Mouse (Mus musculus) ES-E14 (cell line): ENCODE measurements around the gene Ccpg1os. TPM values are rescaled to one million over a fixed set of nuclear protein-coding genes. Genes with fewer than 3 reads are reported as not detected.
A peak's percentile ranks its signal among the peaks of the same experiment; 100 is the strongest.

ENCODE experiments used
- DNase-seq: peaks from one replicate; pipeline ENCODE4 v3.0.0-alpha.2; 2013; ENCODE audit warnings: low read depth, low spot score
- H3K27ac ChIP-seq: 2 replicates; pipeline ENCODE4 v1.5.1; 2012; ENCODE audit warnings: low read depth, mild to moderate bottlenecking, low read length, moderate library complexity, mixed read lengths; ENCODE audit not compliant: poor library complexity, insufficient read depth, severe bottlenecking
- H3K36me3 ChIP-seq: 2 replicates; pipeline ENCODE4 v1.6.1; 2012; ENCODE audit warnings: mild to moderate bottlenecking, low read length, moderate library complexity, mixed read lengths; ENCODE audit not compliant: control insufficient read depth, poor library complexity, insufficient read depth, severe bottlenecking
- H3K4me1 ChIP-seq, 2 experiments: fragments of 150-350 bp in 1 of 2; sonication (generic) in 1 of 2; 2 replicates each; pipeline ENCODE4 v1.6.1; 2012; ENCODE audit warnings: low read length in 2 of 2, mild to moderate bottlenecking in 1 of 2, mixed read lengths in 1 of 2; ENCODE audit not compliant: control insufficient read depth in 2 of 2, insufficient read depth in 2 of 2, poor library complexity in 1 of 2
- H3K4me3 ChIP-seq, 2 experiments: fragments of 150-350 bp in 1 of 2; sonication (generic) in 1 of 2; 2 replicates each; pipeline ENCODE4 v1.5.1; 2012; ENCODE audit warnings: low read length in 2 of 2, low read depth in 1 of 2, mild to moderate bottlenecking in 1 of 2, mixed read lengths in 1 of 2; ENCODE audit not compliant: insufficient read depth in 1 of 2, poor library complexity in 1 of 2, severe bottlenecking in 1 of 2
- H3K9ac ChIP-seq: 2 replicates; pipeline ENCODE4 v1.6.1; 2012; ENCODE audit warnings: low read depth, mild to moderate bottlenecking, low read length, mixed read lengths; ENCODE audit not compliant: poor library complexity, insufficient read depth, severe bottlenecking
- H3K9me3 ChIP-seq: fragments of 150-350 bp; sonication (generic); 2 replicates; pipeline ENCODE4 v1.6.1; 2012; ENCODE audit warnings: low read depth, mild to moderate bottlenecking, low read length; ENCODE audit not compliant: control insufficient read depth, insufficient read depth
- CHD2 ChIP-seq: IDR thresholded peaks from 2 replicates; pipeline ENCODE4 v1.6.1; 2014; ENCODE audit warnings: mild to moderate bottlenecking, low read depth, low read length, inconsistent platforms
- HCFC1 ChIP-seq: IDR thresholded peaks from 2 replicates; pipeline ENCODE4 v1.6.1; 2012; ENCODE audit warnings: low read length, inconsistent platforms, borderline replicate concordance; ENCODE audit not compliant: insufficient read depth
- MAFK ChIP-seq: IDR thresholded peaks from 2 replicates; pipeline ENCODE4 v1.6.1; 2014; ENCODE audit warnings: mild to moderate bottlenecking, low read depth, low read length, inconsistent platforms; ENCODE audit not compliant: insufficient read depth
- ZC3H11A ChIP-seq: IDR thresholded peaks from 2 replicates; pipeline ENCODE4 v1.6.1; 2012; ENCODE audit warnings: low read depth, mild to moderate bottlenecking, inconsistent platforms, low read length, borderline replicate concordance
- ZNF384 ChIP-seq: IDR thresholded peaks from 2 replicates; pipeline ENCODE4 v1.6.1; 2012; ENCODE audit warnings: low read depth, low read length, inconsistent platforms
- in situ Hi-C, 2 experiments: fragments of 600-800 bp; cut with MboI; formaldehyde crosslinking; loops; one replicate each; pipeline ENCODE4 v1.15.1; 2025; ENCODE audit warnings: low sequenced_read_pairs in 2 of 2, inconsistent platforms in 1 of 2; ENCODE audit not compliant: unreplicated experiment in 2 of 2
- total RNA-seq: library from RNA; depleted of rRNA; stranded (reverse); fragments of 300-350 nt; gene quantifications from 2 replicates; pipeline ENCODE4 v1.2.3, GENCODE M21; 2012

The Ccpg1os gene
- total RNA-seq, 1 experiment: 7.1 TPM

GRCm38 (mm10) chr9:73002177-73002576 is 17.0 kb upstream of the Ccpg1os start:
- TF ChIP-seq MAFK (no peak), ZC3H11A (no peak), HCFC1 (no peak), CHD2 (no peak), ZNF384 (no peak)

GRCm38 (mm10) chr9:73001314-73002011 is 16.3 kb upstream of the Ccpg1os start:
- DNase-seq: no peak
- no peak for TF ChIP-seq CHD2
- no peak for TF ChIP-seq ZC3H11A
- no peak for TF ChIP-seq ZNF384
- no peak for TF ChIP-seq HCFC1
- TF ChIP-seq MAFK: no peak
- peaks cover 6% of the 10 kb centered on the region; the same call in 1 of the 2 replicates for H3K36me3 ChIP-seq
- in situ Hi-C loops: no loop called here
- no peaks in the 10 kb centered on the region for H3K9me3 ChIP-seq
- H3K9ac ChIP-seq: no peak overlapping the region
- H3K4me3 ChIP-seq: no peak overlapping the region
- H3K4me1 ChIP-seq: peaks cover 2 to 6% of the 10 kb centered on the region in 2 experiments; a peak in 2 of 4 replicates
- no peak overlapping the region for H3K27ac ChIP-seq

More at GRCm38 (mm10) chr9:73002177-73002576, 17.0 kb upstream of the Ccpg1os start:
- no peak overlapping the region for H3K27ac ChIP-seq
- in situ Hi-C loops: no loop called here
- H3K4me3 ChIP-seq: no peak overlapping the region
- H3K9me3 ChIP-seq: no peaks in the 10 kb centered on the region
- peaks cover 0 to 5% of the 10 kb centered on the region in 2 experiments; a peak in 1 of 4 replicates for H3K4me1 ChIP-seq
- H3K9ac ChIP-seq: no peak overlapping the region
- H3K36me3 ChIP-seq: peaks cover 6% of the 10 kb centered on the region; the same call in 1 of the 2 replicates
- no peak for DNase-seq

- in situ Hi-C loops: no loop called here
- peaks cover 2 to 8% of the 10 kb centered on the region in 2 experiments; a peak in 3 of 4 replicates for H3K4me1 ChIP-seq
- H3K4me3 ChIP-seq: no peak overlapping the region
- H3K9ac ChIP-seq: no peak overlapping the region
- TF ChIP-seq ZNF384 (no peak), ZC3H11A (no peak), MAFK (no peak)
- no peak for DNase-seq
- H3K27ac ChIP-seq: no peak overlapping the region
- H3K9me3 ChIP-seq: no peaks in the 10 kb centered on the region
- peaks cover 2% of the 10 kb centered on the region; the same call in 1 of the 2 replicates for H3K36me3 ChIP-seq
Measured at GRCm38 (mm10) chr9:73000487-73000886, 15.3 kb upstream of the Ccpg1os start.

GRCm38 (mm10) chr9:72996806-72997205 is 11.6 kb upstream of the Ccpg1os start:
- no peaks in the 10 kb centered on the region for H3K9me3 ChIP-seq
- H3K4me3 ChIP-seq: no peak overlapping the region
- TF ChIP-seq ZC3H11A (no peak), HCFC1 (no peak), ZNF384 (no peak), MAFK (no peak), CHD2 (no peak)
- peaks cover 5 to 14% of the 10 kb centered on the region in 2 experiments for H3K4me1 ChIP-seq
- peak; percentile 31 for DNase-seq
- H3K27ac ChIP-seq: peak overlapping the region; percentile 41; the same call in 1 of the 2 replicates
- no peak overlapping the region for H3K9ac ChIP-seq
- H3K36me3 ChIP-seq: no peaks in the 10 kb centered on the region
- in situ Hi-C loops: no loop called here
